Mouse (Mus musculus): ENCODE data around the gene Msmp. TPM values are rescaled to one million over a fixed set of nuclear protein-coding genes. Genes with fewer than 3 reads are reported as not detected.
A peak's percentile ranks its signal among the peaks of the same experiment; 100 is the strongest.

Msmp gene
- polyA plus RNA-seq, 1 experiment from 2014 or later = 0.97 TPM

- no peak for ATAC-seq (ENCODE audit: insufficient number of reproducible peaks, insufficient read depth, low FRiP score, low TSS enrichment, low read depth)
- Histone ChIP-seq H3K4me3 (no peak overlapping the region), H3K4me2 (no peak overlapping the region), H3K9ac (no peak overlapping the region), H3K4me1 (peaks cover 6% of the 10 kb centered on the region), H3K27me3 (no peaks in the 10 kb centered on the region), H3K9me3 (no peaks in the 10 kb centered on the region), H3K36me3 (peaks cover 17% of the 10 kb centered on the region), H3K27ac (no peak overlapping the region)
- 40% methylated on average over 7 of the region's 7 CpGs for WGBS
Measured at GRCm38 (mm10) chr4:43587681-43588080, 3.4 kb upstream of the Msmp start.

- Histone ChIP-seq H3K27me3 (no peaks in the 10 kb centered on the region), H3K4me1 (peaks cover 6% of the 10 kb centered on the region), H3K27ac (no peak overlapping the region), H3K4me3 (no peak overlapping the region), H3K9ac (no peak overlapping the region), H3K4me2 (no peak overlapping the region), H3K36me3 (peaks cover 30% of the 10 kb centered on the region), H3K9me3 (no peaks in the 10 kb centered on the region)
- 79% methylated on average over 8 of the region's 8 CpGs for WGBS
- ATAC-seq (ENCODE audit: insufficient number of reproducible peaks, insufficient read depth, low FRiP score, low TSS enrichment, low read depth) = 0 out of 2 replicates have a peak, but pooled peaks have one; percentile 15
Measured at GRCm38 (mm10) chr4:43586411-43586810, 2.1 kb upstream of the Msmp start.

- no peak for ATAC-seq (ENCODE audit: insufficient number of reproducible peaks, insufficient read depth, low FRiP score, low TSS enrichment, low read depth)
- Histone ChIP-seq H3K9me3 (no peaks in the 10 kb centered on the region), H3K36me3 (peaks cover 37% of the 10 kb centered on the region), H3K9ac (no peak overlapping the region), H3K4me3 (no peak overlapping the region), H3K27me3 (no peaks in the 10 kb centered on the region), H3K4me1 (peaks cover 6% of the 10 kb centered on the region), H3K4me2 (no peak overlapping the region), H3K27ac (no peak overlapping the region)
- 41% methylated on average over 10 of the region's 10 CpGs for WGBS
Measured at GRCm38 (mm10) chr4:43585682-43586081, 1.4 kb upstream of the Msmp start.

GRCm38 (mm10) chr4:43583421-43583820 is 873 bp downstream of the Msmp start:
- WGBS = 74% methylated on average over 7 of the region's 7 CpGs
- ATAC-seq (ENCODE audit: insufficient number of reproducible peaks, insufficient read depth, low FRiP score, low TSS enrichment, low read depth) = no peak
- Histone ChIP-seq H3K4me1 (peaks cover 17% of the 10 kb centered on the region), H3K27me3 (no peaks in the 10 kb centered on the region), H3K9me3 (no peaks in the 10 kb centered on the region), H3K36me3 (peaks cover 42% of the 10 kb centered on the region), H3K27ac (no peak overlapping the region), H3K9ac (no peak overlapping the region), H3K4me3 (no peak overlapping the region), H3K4me2 (no peak overlapping the region)

GRCm38 (mm10) chr4:43582241-43582640 is 2.1 kb downstream of the Msmp start:
- no peaks in the 10 kb centered on the region for H3K9me3 ChIP-seq
- H3K4me3 ChIP-seq = no peak overlapping the region
- no peak overlapping the region for H3K9ac ChIP-seq
- H3K4me1 ChIP-seq = peaks cover 18% of the 10 kb centered on the region
- no peak for ATAC-seq (ENCODE audit: insufficient number of reproducible peaks, insufficient read depth, low FRiP score, low TSS enrichment, low read depth)
- peaks cover 42% of the 10 kb centered on the region for H3K36me3 ChIP-seq
- no peak overlapping the region for H3K27ac ChIP-seq
- no peaks in the 10 kb centered on the region for H3K27me3 ChIP-seq
- 88% methylated on average over 5 of the region's 5 CpGs for WGBS
- H3K4me2 ChIP-seq = no peak overlapping the region

GRCm38 (mm10) chr4:43581381-43581780 is 2.9 kb downstream of the Msmp start:
- no peak overlapping the region for H3K4me2 ChIP-seq

GRCm38 (mm10) chr4:43580721-43581120 is 3.6 kb downstream of the Msmp start:
- Histone ChIP-seq H3K27ac (no peak overlapping the region), H3K9me3 (no peaks in the 10 kb centered on the region), H3K27me3 (no peaks in the 10 kb centered on the region), H3K4me1 (peaks cover 34% of the 10 kb centered on the region), H3K4me3 (no peak overlapping the region), H3K4me2 (no peak overlapping the region), H3K36me3 (peaks cover 42% of the 10 kb centered on the region), H3K9ac (no peak overlapping the region)
- ATAC-seq (ENCODE audit: insufficient number of reproducible peaks, insufficient read depth, low FRiP score, low TSS enrichment, low read depth) = no peak
- WGBS = 92% methylated on average over 5 of the region's 5 CpGs

More at GRCm38 (mm10) chr4:43581381-43581780, 2.9 kb downstream of the Msmp start:
- Histone ChIP-seq H3K4me3 (no peak overlapping the region), H3K4me1 (peaks cover 27% of the 10 kb centered on the region), H3K27me3 (no peaks in the 10 kb centered on the region), H3K9ac (no peak overlapping the region), H3K27ac (no peak overlapping the region), H3K9me3 (no peaks in the 10 kb centered on the region), H3K36me3 (peaks cover 42% of the 10 kb centered on the region)
- WGBS = 95% methylated on average over 12 of the region's 12 CpGs
- no peak for ATAC-seq (ENCODE audit: insufficient number of reproducible peaks, insufficient read depth, low FRiP score, low TSS enrichment, low read depth)

- Histone ChIP-seq H3K9me3 (no peaks in the 10 kb centered on the region), H3K27ac (no peak overlapping the region), H3K36me3 (peaks cover 42% of the 10 kb centered on the region), H3K4me1 (peaks cover 42% of the 10 kb centered on the region), H3K9ac (peak overlapping the region; percentile 90), H3K4me3 (peak overlapping the region; percentile 79), H3K27me3 (no peaks in the 10 kb centered on the region), H3K4me2 (peak overlapping the region; percentile 95)
- ATAC-seq (ENCODE audit: insufficient number of reproducible peaks, insufficient read depth, low FRiP score, low TSS enrichment, low read depth) = no peak
- WGBS = 84% methylated on average over 6 of the region's 6 CpGs
Measured at GRCm38 (mm10) chr4:43579731-43580130, 4.6 kb downstream of the Msmp start.

GRCm38 (mm10) chr4:43579256-43579655 is 5.0 kb downstream of the Msmp start:
- Histone ChIP-seq H3K4me1 (peaks cover 42% of the 10 kb centered on the region), H3K4me2 (peak overlapping the region; percentile 95), H3K9me3 (no peaks in the 10 kb centered on the region), H3K4me3 (peak overlapping the region; percentile 79), H3K36me3 (peaks cover 41% of the 10 kb centered on the region), H3K9ac (peak overlapping the region; percentile 90), H3K27me3 (no peaks in the 10 kb centered on the region), H3K27ac (peak overlapping the region; percentile 83; the same call in 1 of the 2 replicates)
- no peak for ATAC-seq (ENCODE audit: insufficient number of reproducible peaks, insufficient read depth, low FRiP score, low TSS enrichment, low read depth)
- WGBS = 4% methylated on average over 10 of the region's 10 CpGs

- WGBS = 0% methylated on average over 76 of the region's 76 CpGs
- H3K4me3 ChIP-seq = peak within 1 kb of the TSS; percentile 79
- peak within 1 kb of the TSS; percentile 90 for H3K9ac ChIP-seq
- ATAC-seq (ENCODE audit: insufficient number of reproducible peaks, insufficient read depth, low FRiP score, low TSS enrichment, low read depth) = peak; percentile 85
- peak within 1 kb of the TSS; percentile 95 for H3K4me2 ChIP-seq
- H3K27me3 ChIP-seq = no peaks in the 10 kb centered on the region
- peaks cover 41% of the 10 kb centered on the region for H3K36me3 ChIP-seq
- peaks cover 42% of the 10 kb centered on the region for H3K4me1 ChIP-seq
- no peaks in the 10 kb centered on the region for H3K9me3 ChIP-seq
- peak within 1 kb of the TSS; percentile 83 for H3K27ac ChIP-seq
Measured at GRCm38 (mm10) chr4:43578376-43579204, 5.7 kb downstream of the Msmp start, which contains the start of the genes Rgp1 and Gba2. Rgp1 (plus strand) TSS chr4:43578715. Gba2 (minus strand) TSS chr4:43578873.

GRCm38 (mm10) chr4:43577237-43577881 is 6.9 kb downstream of the Msmp start:
- no peak for ATAC-seq (ENCODE audit: insufficient number of reproducible peaks, insufficient read depth, low FRiP score, low TSS enrichment, low read depth)
- Histone ChIP-seq H3K4me1 (peaks cover 42% of the 10 kb centered on the region), H3K27me3 (no peaks in the 10 kb centered on the region), H3K36me3 (peaks cover 40% of the 10 kb centered on the region), H3K27ac (no peak overlapping the region; the same call in 1 of the 2 replicates), H3K4me3 (peak overlapping the region; percentile 79), H3K9ac (peak overlapping the region; percentile 90), H3K4me2 (peak overlapping the region; percentile 95), H3K9me3 (no peaks in the 10 kb centered on the region)
- WGBS = 44% methylated on average over 8 of the region's 8 CpGs
